ENCODE assay signal across 8 mouse cellular contexts in genomic region chr2:122348531-122349131, GRCm38 (mm10). TPM values are rescaled to one million over a fixed set of nuclear protein-coding genes. Genes with fewer than 3 reads are reported as not detected.
DNase-seq lines count a peak whose midpoint lies in the region; ATAC-seq and TF ChIP-seq lines count a peak whose summit lies in the region.

No protein-coding gene starts in this region.

- H3K4me2 ChIP-seq in forebrain, embryonic 12.5 days = peak overlapping the region; percentile 67
- peak overlapping the region; percentile 89 for H3K4me2 ChIP-seq in heart, postnatal 0 days (ENCODE audit: low read depth, low read length)
- H3K4me2 ChIP-seq in liver, embryonic 16.5 days (ENCODE audit: low read depth, low read length) = peak overlapping the region; percentile 92
- peak overlapping the region; percentile 66 for H3K4me2 ChIP-seq in neural tube, embryonic 12.5 days (replicated peaks)
- H3K4me2 ChIP-seq in stomach, postnatal 0 days (replicated peaks; ENCODE audit: low read depth) = peak overlapping the region; percentile 75

- TF ChIP-seq CTCF in heart, postnatal 0 days (IDR thresholded peaks at IDR 0.05; ENCODE audit: low read depth) = peak; percentile 72
- peak; percentile 83 for TF ChIP-seq CTCF in stomach, postnatal 0 days (IDR thresholded peaks at IDR 0.05; ENCODE audit: low read depth)

- peaks cover 2% of the 10 kb centered on the region; the same call in 1 of the 2 replicates for H3K36me3 ChIP-seq in forebrain, embryonic 12.5 days (replicated peaks)
- H3K36me3 ChIP-seq in heart, postnatal 0 days (replicated peaks; ENCODE audit: control insufficient read depth, insufficient read depth, low read length) = 0 out of 2 replicates have a peak, but pooled peaks cover 5% of the 10 kb centered on the region
- H3K36me3 ChIP-seq in liver, embryonic 16.5 days (ENCODE audit: control insufficient read depth, insufficient read depth) = no peaks in the 10 kb centered on the region
- H3K36me3 ChIP-seq in neural tube, embryonic 12.5 days = peaks cover 3% of the 10 kb centered on the region
- no peaks in the 10 kb centered on the region for H3K36me3 ChIP-seq in stomach, postnatal 0 days (ENCODE audit: control insufficient read depth, insufficient read depth, low read length)

- TF ChIP-seq EP300 in heart, postnatal 0 days (IDR thresholded peaks at IDR 0.05; ENCODE audit: low read depth) = 0 out of 2 replicates have a peak, but pooled peaks have one; percentile 41
- no peak for TF ChIP-seq EP300 in stomach, postnatal 0 days (optimal IDR thresholded peaks at IDR 0.05)

- under 1% methylated on average over 46 of the region's 63 CpGs for WGBS in forebrain, embryonic 12.5 days
- under 1% methylated on average over 46 of the region's 63 CpGs for WGBS in heart, postnatal 0 days
- under 1% methylated on average over 59 of the region's 63 CpGs for WGBS in liver, embryonic 16.5 days (ENCODE audit: insufficient replicate concordance)
- under 1% methylated on average over 61 of the region's 63 CpGs for WGBS in neural tube, embryonic 12.5 days
- 0% methylated on average over 40 of the region's 63 CpGs for WGBS in stomach, postnatal 0 days

- H3K4me3 ChIP-seq in forebrain, embryonic 12.5 days (replicated peaks) = peak overlapping the region; percentile 52
- peak overlapping the region; percentile 67 for H3K4me3 ChIP-seq in heart, postnatal 0 days (ENCODE audit: low read depth, low read length)
- peak overlapping the region; percentile 77 for H3K4me3 ChIP-seq in liver, embryonic 16.5 days (ENCODE audit: low read depth, low read length)
- H3K4me3 ChIP-seq in neural tube, embryonic 12.5 days = peak overlapping the region; percentile 42
- peak overlapping the region; percentile 68 for H3K4me3 ChIP-seq in stomach, postnatal 0 days (ENCODE audit: low read depth, low read length)

- peaks cover 54% of the 10 kb centered on the region for H3K4me1 ChIP-seq in forebrain, embryonic 12.5 days
- H3K4me1 ChIP-seq in heart, postnatal 0 days (ENCODE audit: control insufficient read depth, insufficient read depth) = peaks cover 8% of the 10 kb centered on the region
- peaks cover 22% of the 10 kb centered on the region for H3K4me1 ChIP-seq in liver, embryonic 16.5 days (ENCODE audit: control insufficient read depth, low read depth, low read length)
- peaks cover 47% of the 10 kb centered on the region for H3K4me1 ChIP-seq in neural tube, embryonic 12.5 days
- peaks cover 7% of the 10 kb centered on the region; the same call in 1 of the 2 replicates for H3K4me1 ChIP-seq in stomach, postnatal 0 days (replicated peaks; ENCODE audit: control insufficient read depth, insufficient read depth)

- H3K9me3 ChIP-seq in forebrain, embryonic 12.5 days = no peaks in the 10 kb centered on the region
- H3K9me3 ChIP-seq in heart, postnatal 0 days (replicated peaks; ENCODE audit: control insufficient read depth, low read length) = no peaks in the 10 kb centered on the region
- H3K9me3 ChIP-seq in liver, embryonic 16.5 days (replicated peaks; ENCODE audit: control insufficient read depth, low read length) = no peaks in the 10 kb centered on the region
- no peaks in the 10 kb centered on the region for H3K9me3 ChIP-seq in neural tube, embryonic 12.5 days
- no peaks in the 10 kb centered on the region for H3K9me3 ChIP-seq in stomach, postnatal 0 days (ENCODE audit: control insufficient read depth, low read length)

- peak overlapping the region; percentile 68 for H3K9ac ChIP-seq in forebrain, embryonic 12.5 days
- peak overlapping the region; percentile 60 for H3K9ac ChIP-seq in heart, postnatal 0 days (replicated peaks; ENCODE audit: low read depth, low read length)
- peak overlapping the region; percentile 81 for H3K9ac ChIP-seq in liver, embryonic 16.5 days (ENCODE audit: low read depth, low read length)
- H3K9ac ChIP-seq in neural tube, embryonic 12.5 days = peak overlapping the region; percentile 75
- peak overlapping the region; percentile 75 for H3K9ac ChIP-seq in stomach, postnatal 0 days (ENCODE audit: low read length)

- H3K27ac ChIP-seq in forebrain, embryonic 12.5 days = peak overlapping the region; percentile 99
- H3K27ac ChIP-seq in heart, postnatal 0 days (ENCODE audit: low read depth) = peak overlapping the region; percentile 94
- peak overlapping the region; percentile 86 for H3K27ac ChIP-seq in liver, embryonic 16.5 days (ENCODE audit: low read length)
- peak overlapping the region; percentile 92 for H3K27ac ChIP-seq in neural tube, embryonic 12.5 days
- H3K27ac ChIP-seq in stomach, postnatal 0 days (replicated peaks) = peak overlapping the region; percentile 96

- peak; percentile 76 to 82 for DNase-seq in CD8-positive naive resting alpha-beta T cell, adult 2 months (ENCODE audit: low read depth in 2 of 2, low spot score in 2 of 2)
- DNase-seq in c-Kit-positive CD71-positive TER-119-negative erythroid progenitor cells, embryonic 14.5 days (ENCODE audit: low read depth) = peak; percentile 58
- DNase-seq in heart, postnatal 0 days (ENCODE audit: low spot score) = peak; percentile 79
- peak; percentile 93 to 95 for DNase-seq in kidney, postnatal 4 days
- DNase-seq in stomach, postnatal 0 days (ENCODE audit: low spot score) = peak; percentile 86

- peak; percentile 86 for ATAC-seq in forebrain, embryonic 12.5 days (ENCODE audit: low FRiP score)
- peak; percentile 88 for ATAC-seq in heart, postnatal 0 days (ENCODE audit: insufficient read depth, low read depth)
- peak; percentile 90 for ATAC-seq in liver, embryonic 16.5 days (ENCODE audit: low read depth)
- peak; percentile 83 for ATAC-seq in neural tube, embryonic 12.5 days (ENCODE audit: low FRiP score, low read depth)
- ATAC-seq in stomach, postnatal 0 days (ENCODE audit: low FRiP score, low TSS enrichment) = peak; percentile 80

- peaks cover 6% of the 10 kb centered on the region; the same call in 1 of the 2 replicates for H3K27me3 ChIP-seq in forebrain, embryonic 12.5 days
- H3K27me3 ChIP-seq in heart, postnatal 0 days (ENCODE audit: control insufficient read depth, insufficient read depth, low read length) = peaks cover 4% of the 10 kb centered on the region; the same call in 1 of the 2 replicates
- no peaks in the 10 kb centered on the region for H3K27me3 ChIP-seq in liver, embryonic 16.5 days (ENCODE audit: control insufficient read depth, insufficient read depth, low read depth, low read length)
- H3K27me3 ChIP-seq in neural tube, embryonic 12.5 days (replicated peaks) = no peaks in the 10 kb centered on the region
- no peaks in the 10 kb centered on the region for H3K27me3 ChIP-seq in stomach, postnatal 0 days (ENCODE audit: control insufficient read depth, insufficient read depth, low read length)

RNA-seq across cellular contexts. Expression of gene Shf, which starts 20.3 kb away (rescaled TPM):
- 5.1 and 6.8 TPM in 2 replicates for polyA plus RNA-seq in forebrain, embryonic 12.5 days (2016; fragmentation: Nextera tagmentation; extraction: Ambion mirVana)
- 9.1 and 27.0 TPM in 2 replicates for total RNA-seq in heart, postnatal 0 days (2014; rRNA removed; ENCODE audit: low replicate concordance)
- 1.1 and 1.3 TPM in 2 replicates for polyA plus RNA-seq in heart, postnatal 0 days (2015; fragmentation: Nextera tagmentation; extraction: Ambion mirVana)
- polyA plus RNA-seq in liver, embryonic 16.5 days (2015; fragmentation: Nextera tagmentation; extraction: Ambion mirVana) = 0.89 and 1.3 TPM in 2 replicates
- polyA plus RNA-seq in neural tube, embryonic 12.5 days (2016; fragmentation: Nextera tagmentation; extraction: Ambion mirVana) = 12.2 and 15.1 TPM in 2 replicates
- polyA plus RNA-seq in stomach, postnatal 0 days (2015; fragmentation: Nextera tagmentation; extraction: Ambion mirVana) = 1.6 and 1.7 TPM in 2 replicates

RNA-seq across cellular contexts. Expression of gene Duox1, which starts 33.2 kb away (rescaled TPM):
- 0.04 and 0.08 TPM in 2 replicates for polyA plus RNA-seq in forebrain, embryonic 12.5 days (2016; fragmentation: Nextera tagmentation; extraction: Ambion mirVana)
- total RNA-seq in heart, postnatal 0 days (2014; rRNA removed; ENCODE audit: low replicate concordance) = not detected in 2 replicates
- not detected in 2 replicates for polyA plus RNA-seq in heart, postnatal 0 days (2015; fragmentation: Nextera tagmentation; extraction: Ambion mirVana)
- polyA plus RNA-seq in liver, embryonic 16.5 days (2015; fragmentation: Nextera tagmentation; extraction: Ambion mirVana) = not detected in 2 replicates
- polyA plus RNA-seq in neural tube, embryonic 12.5 days (2016; fragmentation: Nextera tagmentation; extraction: Ambion mirVana) = 0.10 and 0.15 TPM in 2 replicates
- polyA plus RNA-seq in stomach, postnatal 0 days (2015; fragmentation: Nextera tagmentation; extraction: Ambion mirVana) = 3.5 and 4.3 TPM in 2 replicates

RNA-seq across cellular contexts. Expression of gene Duoxa1, which starts 35.1 kb away (rescaled TPM):
- polyA plus RNA-seq in forebrain, embryonic 12.5 days (2016; fragmentation: Nextera tagmentation; extraction: Ambion mirVana) = 0.17 TPM in 1 of 2 replicates, not detected in the other
- total RNA-seq in heart, postnatal 0 days (2014; rRNA removed; ENCODE audit: low replicate concordance) = not detected in 2 replicates
- not detected in 2 replicates for polyA plus RNA-seq in heart, postnatal 0 days (2015; fragmentation: Nextera tagmentation; extraction: Ambion mirVana)
- 0.05 TPM in 1 of 2 replicates, not detected in the other for polyA plus RNA-seq in liver, embryonic 16.5 days (2015; fragmentation: Nextera tagmentation; extraction: Ambion mirVana)
- 0.23 TPM in 1 of 2 replicates, not detected in the other for polyA plus RNA-seq in neural tube, embryonic 12.5 days (2016; fragmentation: Nextera tagmentation; extraction: Ambion mirVana)
- 17.3 and 19.4 TPM in 2 replicates for polyA plus RNA-seq in stomach, postnatal 0 days (2015; fragmentation: Nextera tagmentation; extraction: Ambion mirVana)

RNA-seq across cellular contexts. Expression of gene Duoxa2, which starts 49.9 kb away (rescaled TPM):
- polyA plus RNA-seq in forebrain, embryonic 12.5 days (2016; fragmentation: Nextera tagmentation; extraction: Ambion mirVana) = not detected in 2 replicates
- not detected in 2 replicates for total RNA-seq in heart, postnatal 0 days (2014; rRNA removed; ENCODE audit: low replicate concordance)
- polyA plus RNA-seq in heart, postnatal 0 days (2015; fragmentation: Nextera tagmentation; extraction: Ambion mirVana) = 0.10 and 0.19 TPM in 2 replicates
- not detected in 2 replicates for polyA plus RNA-seq in liver, embryonic 16.5 days (2015; fragmentation: Nextera tagmentation; extraction: Ambion mirVana)
- polyA plus RNA-seq in neural tube, embryonic 12.5 days (2016; fragmentation: Nextera tagmentation; extraction: Ambion mirVana) = not detected in 2 replicates
- polyA plus RNA-seq in stomach, postnatal 0 days (2015; fragmentation: Nextera tagmentation; extraction: Ambion mirVana) = 98.8 and 101 TPM in 2 replicates

RNA-seq across cellular contexts. Expression of gene Duox2, which starts 50.4 kb away (rescaled TPM):
- polyA plus RNA-seq in forebrain, embryonic 12.5 days (2016; fragmentation: Nextera tagmentation; extraction: Ambion mirVana) = not detected in 2 replicates
- total RNA-seq in heart, postnatal 0 days (2014; rRNA removed; ENCODE audit: low replicate concordance) = 0.04 and 3.7 TPM in 2 replicates
- polyA plus RNA-seq in heart, postnatal 0 days (2015; fragmentation: Nextera tagmentation; extraction: Ambion mirVana) = 0.08 and 0.23 TPM in 2 replicates
- polyA plus RNA-seq in liver, embryonic 16.5 days (2015; fragmentation: Nextera tagmentation; extraction: Ambion mirVana) = not detected in 2 replicates
- polyA plus RNA-seq in neural tube, embryonic 12.5 days (2016; fragmentation: Nextera tagmentation; extraction: Ambion mirVana) = 0.04 TPM in 1 of 2 replicates, not detected in the other
- 15.2 and 17.2 TPM in 2 replicates for polyA plus RNA-seq in stomach, postnatal 0 days (2015; fragmentation: Nextera tagmentation; extraction: Ambion mirVana)

Comparison
In these comparisons a context has a peak if more than half of its experiments do, and no peak if none do; other contexts are left out.
1. Peak in every context shown above with its lines: DNase-seq, ATAC-seq, H3K4me3 ChIP-seq and H3K27ac ChIP-seq.
2. RNA of gene Duoxa1, which starts 35.1 kb away (polyA plus RNA-seq): 17.3 to 19.4 TPM in stomach, postnatal 0 days; 0.17 TPM in forebrain, embryonic 12.5 days, 0.23 TPM in neural tube, embryonic 12.5 days, not detected in heart, postnatal 0 days and 0.05 TPM in liver, embryonic 16.5 days; every median in the first group is over 10 times any median in the second.